Mouse (Mus musculus) cerebral cortex, adult 2 months (tissue): Measurements from ENCODE around the gene Metrn.

Source experiments
- WGBS: fragments of 180-500 bp; shearing (Covaris S2); methylation state at CpG from one replicate; pipeline ENCODE4 v1.1.7; 2018; 5-methylcytosine and 5-hydroxymethylcytosine counted together

The Metrn gene

GRCm38 (mm10) chr17:25831451-25832281, 34.7 kb upstream of the Metrn start:
- 41% methylated on average over 21 of the region's 21 CpGs for WGBS

- 83% methylated on average over 14 of the region's 14 CpGs for WGBS
Observed at GRCm38 (mm10) chr17:25830806-25831431, 34.0 kb upstream of the Metrn start.

GRCm38 (mm10) chr17:25830200-25830753, 33.3 kb upstream of the Metrn start:
- WGBS: 68% methylated on average over 4 of the region's 4 CpGs

- WGBS: 21% methylated on average over 8 of the region's 8 CpGs
Observed at GRCm38 (mm10) chr17:25829558-25830017, 32.7 kb upstream of the Metrn start.

GRCm38 (mm10) chr17:25828712-25829557, 32.0 kb upstream of the Metrn start, which contains the start of gene Jmjd8:
TSS of gene Jmjd8 (plus strand) at chr17:25828867.
- under 1% methylated on average over 32 of the region's 32 CpGs for WGBS

- 77% methylated on average over 8 of the region's 8 CpGs for whole genome bisulfite sequencing
Observed at GRCm38 (mm10) chr17:25828223-25828594, 31.3 kb upstream of the Metrn start.

GRCm38 (mm10) chr17:25827546-25828222, 30.7 kb upstream of the Metrn start:
- 87% methylated on average over 22 of the region's 22 CpGs for WGBS

GRCm38 (mm10) chr17:25827011-25827410, 30.1 kb upstream of the Metrn start:
- 97% methylated on average over 13 of the region's 13 CpGs for whole genome bisulfite sequencing

- 93% methylated on average over 27 of the region's 27 CpGs for WGBS
Observed at GRCm38 (mm10) chr17:25825984-25826570, 29.1 kb upstream of the Metrn start.

GRCm38 (mm10) chr17:25825311-25825710, 28.4 kb upstream of the Metrn start:
- 88% methylated on average over 6 of the region's 6 CpGs for WGBS

- 70% methylated on average over 16 of the region's 17 CpGs for WGBS
Observed at GRCm38 (mm10) chr17:25824362-25825142, 27.6 kb upstream of the Metrn start.

- under 1% methylated on average over 18 of the region's 18 CpGs for WGBS
Observed at GRCm38 (mm10) chr17:25823452-25823851, 26.5 kb upstream of the Metrn start, which contains the start of gene Wdr24. TSS of gene Wdr24 (plus strand) at chr17:25823627.

GRCm38 (mm10) chr17:25818851-25819780, 22.2 kb upstream of the Metrn start:
- 19% methylated on average over 46 of the region's 46 CpGs for WGBS

- WGBS: 66% methylated on average over 11 of the region's 11 CpGs
Observed at GRCm38 (mm10) chr17:25817662-25818061, 20.7 kb upstream of the Metrn start.

- WGBS: under 1% methylated on average over 20 of the region's 20 CpGs
Observed at GRCm38 (mm10) chr17:25813471-25813870, 16.5 kb upstream of the Metrn start.

GRCm38 (mm10) chr17:25810890-25811289, 14.0 kb upstream of the Metrn start:
- 40% methylated on average over 4 of the region's 4 CpGs for WGBS

- WGBS: 10% methylated on average over 25 of the region's 25 CpGs
Observed at GRCm38 (mm10) chr17:25809606-25810340, 12.8 kb upstream of the Metrn start.
